Mouse (Mus musculus) R1 (cell line): ENCODE data around the gene Rbp7.
"Not testable (repeated sequence)": the region's sequence is repeated elsewhere in the genome, so short reads cannot be mapped to it uniquely, and the experiment has no call there.

Experiments
- DNase-seq: peaks from one replicate; pipeline ENCODE4 v3.0.0-alpha.2; 2018; ENCODE audit warnings: low read depth, low spot score

The Rbp7 gene

DNA sequence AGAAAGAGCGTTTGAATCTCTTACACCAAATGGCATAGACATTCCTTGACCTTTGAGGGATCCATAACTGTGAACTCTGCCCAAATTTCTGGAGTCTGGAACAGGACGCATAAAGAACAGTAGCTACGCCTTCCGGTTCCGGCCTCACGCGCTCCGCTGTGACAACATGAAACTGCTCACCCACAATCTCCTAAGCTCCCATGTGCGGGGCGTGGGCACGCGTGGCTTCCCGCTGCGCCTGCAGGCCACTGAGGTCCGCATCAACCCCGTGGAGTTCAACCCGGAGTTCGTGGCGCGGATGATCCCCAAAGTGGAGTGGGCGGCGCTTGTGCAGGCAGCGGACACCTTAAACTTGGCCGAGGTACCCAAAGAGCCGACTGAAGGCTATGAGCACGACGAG, 2.4 kb upstream of the Rbp7 start:
- not testable (repeated sequence) for DNase-seq

DNA sequence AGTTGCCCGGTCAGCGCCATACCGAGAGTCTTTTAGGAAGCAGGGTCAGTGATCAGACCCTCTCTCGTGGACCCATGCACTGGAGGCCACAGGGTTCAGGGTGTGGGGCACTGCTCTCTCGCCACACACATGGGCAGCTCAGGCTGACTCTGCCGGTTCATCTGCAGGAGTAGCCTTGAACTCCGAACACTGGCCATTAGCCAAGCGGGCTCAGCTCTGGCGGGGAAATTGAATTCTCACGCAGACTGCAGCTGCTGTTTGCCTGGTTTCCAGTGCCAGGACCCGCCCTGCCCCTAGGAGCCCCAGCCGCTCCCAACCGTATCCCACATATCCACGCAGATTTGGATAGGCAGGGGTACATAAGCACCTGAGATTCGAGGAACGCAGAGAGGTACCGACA, 515 bp downstream of the Rbp7 start:
- DNase-seq = no peak

- DNase-seq = peak; percentile 83
Measured at GRCm38 (mm10) chr4:149453656-149454055, 1.1 kb downstream of the Rbp7 start.

- DNase-seq = peak; percentile 62
Measured at GRCm38 (mm10) chr4:149450636-149451035, 4.1 kb downstream of the Rbp7 start.

DNA sequence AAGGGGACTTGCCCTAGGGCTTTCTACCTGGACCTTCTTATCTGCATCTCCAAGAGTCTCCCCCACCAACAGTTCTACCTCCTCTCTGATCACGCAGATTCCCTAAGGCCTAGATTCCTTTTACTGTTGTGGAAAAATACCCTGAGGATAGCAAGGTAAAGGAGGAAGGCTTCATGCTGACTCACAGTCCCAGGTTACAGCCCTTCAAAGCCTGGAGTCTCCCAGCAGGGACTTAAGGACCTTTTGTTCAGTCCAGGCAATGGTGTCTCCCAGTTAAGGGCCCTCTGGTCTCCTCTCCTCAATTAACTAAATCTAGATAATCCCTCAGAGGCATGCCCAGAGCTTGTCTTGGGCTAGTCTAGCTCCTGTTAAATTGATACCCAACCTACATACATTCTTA, 8.5 kb downstream of the Rbp7 start:
- peak; percentile 89 for DNase-seq

- DNase-seq = peak; percentile 92
Measured at GRCm38 (mm10) chr4:149445868-149446267, 8.9 kb downstream of the Rbp7 start.

GRCm38 (mm10) chr4:149444964-149445701, 9.6 kb downstream of the Rbp7 start:
- DNase-seq = peak; percentile 91

GRCm38 (mm10) chr4:149444465-149444864, 10.3 kb downstream of the Rbp7 start:
- no peak for DNase-seq

- DNase-seq = no peak
Measured at GRCm38 (mm10) chr4:149442436-149442835, 12.3 kb downstream of the Rbp7 start.

DNA sequence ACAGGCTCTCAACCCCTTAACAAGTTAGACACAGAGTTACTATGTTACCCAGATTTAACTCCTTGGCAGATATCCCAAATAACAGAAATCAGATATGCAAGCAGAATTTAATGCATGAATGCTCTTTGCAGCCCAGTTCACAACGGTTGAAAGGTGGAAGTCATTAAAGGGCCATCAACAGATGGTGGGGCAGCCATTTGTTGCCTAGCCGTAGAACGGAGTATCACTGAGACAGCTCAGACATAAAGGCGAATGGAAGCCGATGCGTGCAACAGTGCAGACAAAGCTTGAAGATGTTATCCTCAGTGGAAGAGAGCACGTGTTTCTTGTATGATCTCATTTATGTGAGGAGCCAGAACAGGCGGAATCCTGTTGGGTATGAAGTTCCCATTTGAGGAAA, 14.2 kb downstream of the Rbp7 start:
- no peak for DNase-seq

- not testable (repeated sequence) for DNase-seq
Measured at GRCm38 (mm10) chr4:149431887-149432286, 22.9 kb downstream of the Rbp7 start.

DNA sequence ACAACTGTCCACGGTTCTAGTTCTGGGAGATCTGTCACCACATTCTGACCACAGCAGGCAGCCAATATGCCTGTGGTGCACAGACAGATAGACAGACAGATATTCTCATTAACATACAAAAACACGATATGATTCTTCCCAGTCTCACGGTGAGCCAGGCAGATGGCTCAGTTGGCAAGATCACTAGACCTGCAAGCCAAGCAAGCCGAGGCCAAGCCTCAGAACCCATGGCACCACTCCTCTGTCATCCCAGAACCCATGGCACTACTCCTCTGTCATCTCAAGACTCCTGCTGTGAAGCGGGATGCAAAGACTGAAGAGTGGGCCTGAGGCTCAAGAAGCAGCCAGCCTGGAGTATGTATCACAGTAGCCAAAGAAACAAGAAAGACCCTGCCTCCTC, 25.2 kb downstream of the Rbp7 start:
- no peak for DNase-seq

- peak; percentile 99 for DNase-seq
Measured at GRCm38 (mm10) chr4:149426325-149427199, 28.2 kb downstream of the Rbp7 start, which contains the start of gene Ube4b. TSS of gene Ube4b (minus strand) at chr4:149426749.

GRCm38 (mm10) chr4:149425801-149426292, 28.9 kb downstream of the Rbp7 start:
- DNase-seq = no peak

DNA sequence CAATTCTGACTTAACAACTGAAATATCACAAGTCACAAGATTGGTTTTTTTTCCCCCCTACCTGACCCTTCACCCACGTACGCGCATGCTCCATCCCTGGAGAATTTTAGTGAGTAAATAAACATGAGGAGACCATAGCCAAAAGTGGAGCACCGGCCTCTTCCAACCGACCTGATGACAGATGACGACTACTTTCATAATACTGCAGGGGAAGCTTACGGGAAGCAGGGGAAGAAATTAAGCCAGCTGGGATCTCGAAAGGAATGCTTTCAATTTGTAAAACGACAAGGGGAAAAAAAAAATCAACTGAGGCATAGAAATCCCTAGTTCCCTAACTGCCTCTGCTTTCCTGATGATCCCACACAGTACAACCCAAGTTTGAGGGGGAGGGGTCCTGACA, 30.0 kb downstream of the Rbp7 start:
- no peak for DNase-seq

DNA sequence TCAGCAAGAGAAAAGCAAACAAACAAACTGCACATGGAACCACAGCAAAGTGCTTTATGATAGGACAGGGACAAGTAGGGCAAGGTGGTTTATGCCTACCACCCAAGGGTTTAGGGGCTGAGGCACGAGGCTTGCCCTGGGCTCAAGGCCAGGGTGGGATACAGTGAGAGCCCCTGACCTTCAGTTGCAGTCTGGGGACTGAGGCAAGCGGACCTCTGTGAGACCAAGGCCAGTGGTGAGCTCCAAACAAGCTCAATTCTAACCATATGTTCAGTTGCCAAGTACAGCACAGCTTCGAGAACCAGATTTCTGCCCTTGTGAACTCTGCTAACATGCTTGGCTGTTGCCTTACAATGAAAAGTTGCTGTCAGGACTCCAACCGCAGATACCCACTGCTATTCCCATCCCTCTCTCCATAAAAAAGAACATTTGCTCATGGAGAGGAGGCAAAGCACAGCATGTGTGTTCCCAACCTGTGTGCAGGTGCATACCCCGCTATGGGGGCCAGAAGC, 36.9 kb downstream of the Rbp7 start:
- DNase-seq = no peak

- DNase-seq = no peak
Measured at GRCm38 (mm10) chr4:149416986-149417385, 37.8 kb downstream of the Rbp7 start.

DNA sequence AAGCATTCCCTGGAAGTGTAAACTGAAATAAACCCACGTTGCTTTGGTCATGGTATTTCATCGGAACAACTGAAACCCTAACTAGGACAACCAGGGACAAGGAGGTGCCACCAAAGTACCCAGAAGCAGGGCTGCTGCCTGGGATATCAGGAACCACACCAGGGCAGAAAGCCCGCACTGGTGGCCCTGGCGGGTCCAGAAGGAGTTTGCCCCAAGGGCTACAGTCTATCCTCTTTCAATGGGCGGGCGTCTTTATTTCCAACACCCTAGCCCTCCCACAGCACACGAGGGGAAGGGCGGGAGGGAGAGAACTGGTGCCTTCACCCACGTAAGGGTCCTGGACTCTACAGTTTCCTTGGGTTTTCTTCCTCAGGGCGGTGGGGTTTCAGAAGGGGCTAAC, 38.4 kb downstream of the Rbp7 start:
- DNase-seq = no peak

DNA sequence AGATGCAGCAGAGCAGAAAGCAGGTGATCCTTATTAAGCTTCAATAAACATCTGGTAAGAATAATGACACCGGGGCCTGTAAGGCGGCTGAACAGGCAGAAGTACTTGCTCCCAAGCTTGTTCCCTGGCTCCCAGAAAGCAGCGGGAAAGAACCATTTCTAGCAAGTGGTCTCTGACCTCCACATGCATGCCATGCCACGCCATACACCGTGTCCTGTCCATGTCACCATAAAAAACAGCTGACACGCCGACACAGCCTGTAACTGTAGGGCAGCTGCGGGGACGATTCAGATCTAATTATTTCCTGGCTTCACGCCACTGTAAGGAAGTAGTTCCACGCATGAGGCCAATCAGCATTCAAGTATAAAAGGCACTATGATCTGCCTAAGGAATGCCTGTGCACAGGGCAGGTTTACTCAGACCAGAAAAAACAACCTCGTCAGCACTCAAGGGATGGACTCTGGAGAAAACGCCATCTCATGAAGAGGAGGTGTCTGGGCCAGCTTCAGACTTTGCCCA, 39.1 kb downstream of the Rbp7 start:
- DNase-seq = peak; percentile 24

GRCm38 (mm10) chr4:149414259-149414658, 40.5 kb downstream of the Rbp7 start:
- no peak for DNase-seq

GRCm38 (mm10) chr4:149409759-149410158, 45.0 kb downstream of the Rbp7 start:
- no peak for DNase-seq

- peak; percentile 30 for DNase-seq
Measured at GRCm38 (mm10) chr4:149408331-149408730, 46.4 kb downstream of the Rbp7 start.
